Mouse (Mus musculus): ENCODE results near the gene Hspa14. TPM values are rescaled to one million over a fixed set of nuclear protein-coding genes. Genes with fewer than 3 reads are reported as not detected.

The Hspa14 gene
- total and polyA plus RNA-seq, 3 experiments: 87.4 to 131 (median 88.0) TPM

GRCm38 (mm10) chr2:3473891-3474290 lies 38.7 kb downstream of the Hspa14 start:
- peak; percentile 52 for DNase-seq (ENCODE audit: extremely low read depth)
- Histone ChIP-seq H3K4me2 (ENCODE audit: insufficient read depth, low read depth, poor library complexity, severe bottlenecking) (peak overlapping the region; percentile 90), H3K9me3 (replicated peaks; ENCODE audit: low read length) (no peaks in the 10 kb centered on the region), H3K9ac (ENCODE audit: insufficient read depth, low read depth) (peak overlapping the region; percentile 71), H3K4me3 (replicated peaks in 1 of 3; ENCODE audit: low read depth in 2 of 3, low read length in 2 of 3, poor library complexity in 1 of 3) (peak overlapping the region; percentile 64 to 95 (median 86)), H3K36me3 (replicated peaks in 1 of 2; ENCODE audit: control insufficient read depth in 1 of 2, insufficient read depth in 1 of 2, low read length in 1 of 2) (peaks cover 4 to 24% of the 10 kb centered on the region in 2 experiments), H3K27me3 (replicated peaks) (no peaks in the 10 kb centered on the region), H3K4me1 (ENCODE audit: control insufficient read depth in 1 of 2, insufficient read depth in 2 of 2) (peaks cover 6 to 45% of the 10 kb centered on the region in 2 experiments; a peak in 3 of 4 replicates), H3K79me2 (replicated peaks; ENCODE audit: control insufficient read depth, extremely low read depth, insufficient read depth, poor library complexity, severe bottlenecking) (peaks cover 18% of the 10 kb centered on the region), H3K27ac (ENCODE audit: insufficient read depth, low read depth) (peak overlapping the region; percentile 57; the same call in 1 of the 2 replicates)
- dilution Hi-C loops (cut with MboI; ENCODE audit: extremely low pct_ligation_motif_present, extremely low pct_unique_long_range_greater_than_20kb, low sequenced_read_pairs): no loop called here
- peak; percentile 51; the same call in 1 of the 2 replicates for TF ChIP-seq SIN3A (IDR thresholded peaks at IDR 0.05; ENCODE audit: low read length)
- TF ChIP-seq JUND (conservative IDR thresholded peaks at IDR 0.05; ENCODE audit: low read depth, low read length): no peak
- in situ Hi-C loops (cut with MboI; ENCODE audit: low pct_ligation_motif_present, low pct_unique_long_range_greater_than_20kb, low sequenced_read_pairs): no loop called here

- TF ChIP-seq HCFC1 (IDR thresholded peaks at IDR 0.05; ENCODE audit: low read depth, low read length) (no peak), CTCF (conservative IDR thresholded peaks at IDR 0.05 in 1 of 2, IDR thresholded peaks at IDR 0.05 in 1 of 2; ENCODE audit: low read depth in 2 of 2, low read length in 2 of 2) (peak; percentile 16 to 20; a peak in 2 of 4 replicates), ETS1 (conservative IDR thresholded peaks at IDR 0.05; ENCODE audit: low read depth, low read length) (no peak), USF1 (IDR thresholded peaks at IDR 0.05; ENCODE audit: low read depth, low read length) (no peak), MAX (IDR thresholded peaks at IDR 0.05; ENCODE audit: low read length) (no peak)
- H3K9me3 ChIP-seq (replicated peaks; ENCODE audit: low read length): no peaks in the 10 kb centered on the region
- no peaks in the 10 kb centered on the region for H3K4me1 ChIP-seq (ENCODE audit: control insufficient read depth in 1 of 2, insufficient read depth in 2 of 2)
- no peak overlapping the region for H3K4me2 ChIP-seq (ENCODE audit: insufficient read depth, low read depth, poor library complexity, severe bottlenecking)
- no peak overlapping the region for H3K4me3 ChIP-seq (replicated peaks in 1 of 3; ENCODE audit: low read depth in 2 of 3, low read length in 2 of 3, poor library complexity in 1 of 3)
- H3K36me3 ChIP-seq (replicated peaks in 1 of 2; ENCODE audit: control insufficient read depth in 1 of 2, insufficient read depth in 1 of 2, low read length in 1 of 2): peaks cover 34 to 76% of the 10 kb centered on the region in 2 experiments
- no peak for DNase-seq (ENCODE audit: extremely low read depth)
- in situ Hi-C loops (cut with MboI; ENCODE audit: low pct_ligation_motif_present, low pct_unique_long_range_greater_than_20kb, low sequenced_read_pairs): no loop called here
- dilution Hi-C loops (cut with MboI; ENCODE audit: extremely low pct_ligation_motif_present, extremely low pct_unique_long_range_greater_than_20kb, low sequenced_read_pairs): no loop called here
- H3K9ac ChIP-seq (ENCODE audit: insufficient read depth, low read depth): no peak overlapping the region
- no peaks in the 10 kb centered on the region for H3K27me3 ChIP-seq (replicated peaks)
- H3K79me2 ChIP-seq (replicated peaks; ENCODE audit: control insufficient read depth, extremely low read depth, insufficient read depth, poor library complexity, severe bottlenecking): no peaks in the 10 kb centered on the region
- H3K27ac ChIP-seq (ENCODE audit: insufficient read depth, low read depth): no peak overlapping the region
Measured at GRCm38 (mm10) chr2:3456590-3456989, 56.0 kb downstream of the Hspa14 start.

GRCm38 (mm10) chr2:3453096-3453495 lies 59.5 kb downstream of the Hspa14 start:
- H3K4me2 ChIP-seq (ENCODE audit: insufficient read depth, low read depth, poor library complexity, severe bottlenecking): no peak overlapping the region
- H3K4me1 ChIP-seq (ENCODE audit: control insufficient read depth in 1 of 2, insufficient read depth in 2 of 2): peaks cover 0 to 10% of the 10 kb centered on the region in 2 experiments; a peak in 2 of 4 replicates
- H3K9me3 ChIP-seq (replicated peaks; ENCODE audit: low read length): no peaks in the 10 kb centered on the region
- dilution Hi-C loops (cut with MboI; ENCODE audit: extremely low pct_ligation_motif_present, extremely low pct_unique_long_range_greater_than_20kb, low sequenced_read_pairs) (no loop called here), in situ Hi-C loops (cut with MboI; ENCODE audit: low pct_ligation_motif_present, low pct_unique_long_range_greater_than_20kb, low sequenced_read_pairs) (no loop called here)
- no peak overlapping the region for H3K4me3 ChIP-seq (replicated peaks in 1 of 3; ENCODE audit: low read depth in 2 of 3, low read length in 2 of 3, poor library complexity in 1 of 3)
- no peak for DNase-seq (ENCODE audit: extremely low read depth)
- H3K9ac ChIP-seq (ENCODE audit: insufficient read depth, low read depth): no peak overlapping the region
- no peaks in the 10 kb centered on the region for H3K27me3 ChIP-seq (replicated peaks)
- TF ChIP-seq NRF1 (IDR thresholded peaks at IDR 0.05; ENCODE audit: low read depth, low read length) (no peak), CTCF (conservative IDR thresholded peaks at IDR 0.05 in 1 of 2, IDR thresholded peaks at IDR 0.05 in 1 of 2; ENCODE audit: low read depth in 2 of 2, low read length in 2 of 2) (no peak), NELFE (IDR thresholded peaks at IDR 0.05; ENCODE audit: low read depth, low read length) (no peak), ZMIZ1 (IDR thresholded peaks at IDR 0.05; ENCODE audit: low read depth, low read length) (no peak), SMC3 (IDR thresholded peaks at IDR 0.05; ENCODE audit: low read depth, low read length) (no peak), MAFK (IDR thresholded peaks at IDR 0.05; ENCODE audit: insufficient replicate concordance, low read length) (no peak), MYC (IDR thresholded peaks at IDR 0.05; ENCODE audit: low read depth, low read length) (no peak), JUN (IDR thresholded peaks at IDR 0.05; ENCODE audit: insufficient read depth, low read depth, low read length) (no peak), POLR2AphosphoS2 (IDR thresholded peaks at IDR 0.05; ENCODE audit: low read depth, low read length) (no peak), IRF4 (IDR thresholded peaks at IDR 0.05; ENCODE audit: low read depth, low read length) (no peak), BHLHE40 (IDR thresholded peaks at IDR 0.05; ENCODE audit: low read depth, low read length) (no peak), MAZ (IDR thresholded peaks at IDR 0.05; ENCODE audit: low read depth, low read length) (no peak), MEF2A (IDR thresholded peaks at IDR 0.05; ENCODE audit: borderline replicate concordance, low read depth, low read length) (no peak), JUND (conservative IDR thresholded peaks at IDR 0.05; ENCODE audit: low read depth, low read length) (no peak), E2F4 (IDR thresholded peaks at IDR 0.05; ENCODE audit: insufficient replicate concordance, low read depth, low read length) (no peak), RCOR1 (conservative IDR thresholded peaks at IDR 0.05; ENCODE audit: low read depth, low read length) (no peak)
- H3K36me3 ChIP-seq (replicated peaks in 1 of 2; ENCODE audit: control insufficient read depth in 1 of 2, insufficient read depth in 1 of 2, low read length in 1 of 2): peaks cover 31 to 86% of the 10 kb centered on the region in 2 experiments
- H3K27ac ChIP-seq (ENCODE audit: insufficient read depth, low read depth): no peak overlapping the region
- no peaks in the 10 kb centered on the region for H3K79me2 ChIP-seq (replicated peaks; ENCODE audit: control insufficient read depth, extremely low read depth, insufficient read depth, poor library complexity, severe bottlenecking)
